Mouse (Mus musculus): ENCODE data around the gene Fgf4. TPM values are rescaled to one million over a fixed set of nuclear protein-coding genes. Genes with fewer than 3 reads are reported as not detected.

The Fgf4 gene
- polyA plus RNA-seq, 1 experiment from 2014 or later = not detected

DNA sequence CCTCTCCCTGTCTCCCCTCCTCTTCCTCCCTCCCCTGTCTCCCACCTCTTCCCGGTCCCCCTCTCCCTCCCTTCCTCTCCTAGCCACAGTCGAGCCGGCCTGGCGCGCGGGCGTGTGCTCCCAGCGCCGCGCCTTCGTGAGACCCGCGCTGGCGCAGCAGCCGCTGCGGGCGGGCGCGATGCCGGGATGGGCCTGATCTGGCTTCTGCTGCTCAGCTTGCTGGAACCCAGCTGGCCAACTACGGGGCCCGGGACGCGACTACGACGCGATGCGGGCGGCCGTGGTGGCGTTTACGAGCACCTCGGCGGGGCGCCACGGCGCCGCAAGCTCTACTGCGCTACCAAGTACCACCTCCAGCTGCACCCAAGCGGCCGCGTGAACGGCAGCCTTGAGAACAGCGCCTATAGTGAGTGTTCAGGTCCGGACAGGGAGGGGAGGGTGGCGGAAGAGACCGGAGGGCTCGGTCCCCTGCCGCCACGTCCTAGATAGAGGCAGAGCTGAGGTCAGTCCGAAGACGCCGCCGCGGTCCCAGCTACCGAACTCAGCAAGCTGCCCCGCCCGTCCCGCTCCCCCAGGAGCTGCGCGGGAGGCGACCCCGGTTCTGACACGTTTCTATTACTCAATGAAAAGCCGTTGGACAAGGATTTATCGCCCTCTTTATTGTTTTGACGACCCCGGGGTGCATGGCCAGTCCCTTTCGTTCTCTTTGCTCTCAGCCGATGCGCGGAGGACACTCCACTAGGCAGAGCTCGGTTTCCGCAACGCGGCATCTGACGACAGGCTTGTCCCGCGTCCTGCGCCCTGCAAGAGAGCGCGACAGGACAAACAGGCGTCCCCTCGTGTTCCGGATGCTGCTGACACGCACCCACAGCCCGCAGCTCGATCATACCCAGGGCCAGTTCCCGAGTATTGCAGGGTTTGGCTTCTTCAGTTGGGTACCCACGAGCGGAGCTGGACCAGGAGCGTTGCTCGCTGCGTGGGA is 8.4 kb upstream of the Fgf4 start:
- H3K27me3 ChIP-seq (ENCODE audit: control insufficient read depth, insufficient read depth, low read length) = peaks cover 86% of the 10 kb centered on the region
- peaks cover 7% of the 10 kb centered on the region; the same call in 1 of the 2 replicates for H3K4me1 ChIP-seq (ENCODE audit: control insufficient read depth, insufficient read depth, low read length)
- H3K4me2 ChIP-seq = peak overlapping the region; percentile 76
- H3K4me3 ChIP-seq (ENCODE audit: low read depth, low read length) = peak overlapping the region; percentile 42
- no peaks in the 10 kb centered on the region for H3K9me3 ChIP-seq (replicated peaks; ENCODE audit: control insufficient read depth, low read length)
- under 1% methylated on average over 93 of the region's 94 CpGs for WGBS (ENCODE audit: insufficient replicate concordance)
- H3K36me3 ChIP-seq (ENCODE audit: control insufficient read depth, insufficient read depth, low read length) = no peaks in the 10 kb centered on the region
- ATAC-seq (replicated peaks; ENCODE audit: insufficient number of reproducible peaks, low FRiP score, low TSS enrichment) = no peak
- H3K9ac ChIP-seq (ENCODE audit: low read depth, low read length) = 0 out of 2 replicates have a peak overlapping the region, but pooled peaks have one; percentile 18
- no peak overlapping the region for H3K27ac ChIP-seq (ENCODE audit: low read depth, low read length)

DNA sequence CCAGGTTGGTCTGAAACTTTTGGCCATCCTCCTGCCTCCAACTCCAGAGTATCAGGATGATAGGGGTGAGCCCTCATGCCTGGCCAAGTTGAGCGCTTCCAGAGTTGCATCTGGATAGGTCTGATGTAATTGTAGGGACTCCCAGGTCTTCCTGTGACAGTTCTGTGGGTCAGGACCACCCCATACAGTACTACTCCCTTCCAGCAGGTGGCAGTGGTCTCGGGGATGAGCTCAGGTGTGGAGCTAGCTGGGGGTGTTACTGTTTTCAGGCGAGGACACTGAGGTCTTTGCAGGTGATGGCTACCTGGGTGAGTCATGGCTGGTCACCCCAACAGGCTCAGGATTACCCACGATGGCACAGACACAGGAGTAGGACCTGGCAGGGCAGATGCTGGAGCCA is 1.0 kb upstream of the Fgf4 start:
- H3K9ac ChIP-seq (ENCODE audit: low read depth, low read length) = no peak overlapping the region
- H3K27me3 ChIP-seq (ENCODE audit: control insufficient read depth, insufficient read depth, low read length) = peaks cover 38% of the 10 kb centered on the region
- no peak overlapping the region for H3K27ac ChIP-seq (ENCODE audit: low read depth, low read length)
- H3K36me3 ChIP-seq (ENCODE audit: control insufficient read depth, insufficient read depth, low read length) = no peaks in the 10 kb centered on the region
- H3K4me3 ChIP-seq (ENCODE audit: low read depth, low read length) = no peak overlapping the region
- no peak for ATAC-seq (replicated peaks; ENCODE audit: insufficient number of reproducible peaks, low FRiP score, low TSS enrichment)
- H3K9me3 ChIP-seq (replicated peaks; ENCODE audit: control insufficient read depth, low read length) = no peaks in the 10 kb centered on the region
- no peaks in the 10 kb centered on the region for H3K4me1 ChIP-seq (ENCODE audit: control insufficient read depth, insufficient read depth, low read length)
- 10% methylated on average over 4 of the region's 4 CpGs for WGBS (ENCODE audit: insufficient replicate concordance)
- H3K4me2 ChIP-seq = no peak overlapping the region

DNA sequence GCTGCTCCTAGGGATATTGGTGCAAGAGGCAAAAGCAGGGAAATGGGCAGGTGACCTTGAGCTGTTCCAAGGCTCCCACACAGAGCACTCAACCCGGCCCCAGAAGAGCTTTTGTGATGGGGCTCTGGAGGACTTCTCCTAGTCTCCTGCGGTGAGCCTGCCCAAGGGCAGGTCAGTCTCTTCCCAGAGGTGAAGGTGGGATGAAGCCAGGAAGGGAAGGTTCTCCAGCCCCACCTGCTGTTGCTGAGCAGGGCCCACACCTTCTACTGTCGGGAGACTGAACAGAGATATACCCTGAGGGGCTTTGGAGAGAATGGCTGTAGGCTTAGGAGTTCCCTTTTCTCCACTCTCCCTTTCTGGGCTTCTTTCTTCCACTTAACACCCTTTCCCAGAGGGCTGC is 4.2 kb downstream of the Fgf4 start:
- no peaks in the 10 kb centered on the region for H3K4me1 ChIP-seq (ENCODE audit: control insufficient read depth, insufficient read depth, low read length)
- H3K27me3 ChIP-seq (ENCODE audit: control insufficient read depth, insufficient read depth, low read length) = peaks cover 17% of the 10 kb centered on the region
- no peak for ATAC-seq (replicated peaks; ENCODE audit: insufficient number of reproducible peaks, low FRiP score, low TSS enrichment)
- WGBS (ENCODE audit: insufficient replicate concordance) = 42% methylated on average over 3 of the region's 3 CpGs
- H3K36me3 ChIP-seq (ENCODE audit: control insufficient read depth, insufficient read depth, low read length) = no peaks in the 10 kb centered on the region
- H3K9me3 ChIP-seq (replicated peaks; ENCODE audit: control insufficient read depth, low read length) = no peaks in the 10 kb centered on the region
- no peak overlapping the region for H3K27ac ChIP-seq (ENCODE audit: low read depth, low read length)
- no peak overlapping the region for H3K9ac ChIP-seq (ENCODE audit: low read depth, low read length)
- H3K4me2 ChIP-seq = no peak overlapping the region
- no peak overlapping the region for H3K4me3 ChIP-seq (ENCODE audit: low read depth, low read length)

DNA sequence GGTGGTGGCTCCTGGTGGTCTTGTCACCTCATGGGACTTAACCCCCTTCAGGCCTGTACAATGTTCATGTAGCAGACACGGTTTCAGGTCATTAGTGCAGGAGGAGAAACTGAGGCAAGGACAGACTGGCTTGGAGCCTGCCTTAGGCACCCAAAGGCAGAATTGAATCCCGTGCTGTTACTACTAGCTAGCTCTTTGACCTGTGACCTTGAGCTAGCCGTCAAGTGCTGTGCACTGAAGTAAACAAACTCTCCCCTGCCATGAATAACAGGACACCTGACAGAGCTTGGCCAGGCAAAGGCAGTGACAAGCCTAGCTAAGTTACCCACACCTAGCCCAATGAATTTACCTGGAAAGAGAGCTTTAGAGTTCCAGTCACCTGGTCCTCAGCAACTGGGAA is 7.8 kb downstream of the Fgf4 start:
- no peak overlapping the region for H3K4me3 ChIP-seq (ENCODE audit: low read depth, low read length)
- no peak overlapping the region for H3K4me2 ChIP-seq
- no peaks in the 10 kb centered on the region for H3K9me3 ChIP-seq (replicated peaks; ENCODE audit: control insufficient read depth, low read length)
- 50% methylated on average over 3 of the region's 3 CpGs for WGBS (ENCODE audit: insufficient replicate concordance)
- no peak for ATAC-seq (replicated peaks; ENCODE audit: insufficient number of reproducible peaks, low FRiP score, low TSS enrichment)
- no peaks in the 10 kb centered on the region for H3K36me3 ChIP-seq (ENCODE audit: control insufficient read depth, insufficient read depth, low read length)
- no peak overlapping the region for H3K9ac ChIP-seq (ENCODE audit: low read depth, low read length)
- H3K27ac ChIP-seq (ENCODE audit: low read depth, low read length) = no peak overlapping the region
- peaks cover 29% of the 10 kb centered on the region for H3K27me3 ChIP-seq (ENCODE audit: control insufficient read depth, insufficient read depth, low read length)
- no peaks in the 10 kb centered on the region for H3K4me1 ChIP-seq (ENCODE audit: control insufficient read depth, insufficient read depth, low read length)

DNA sequence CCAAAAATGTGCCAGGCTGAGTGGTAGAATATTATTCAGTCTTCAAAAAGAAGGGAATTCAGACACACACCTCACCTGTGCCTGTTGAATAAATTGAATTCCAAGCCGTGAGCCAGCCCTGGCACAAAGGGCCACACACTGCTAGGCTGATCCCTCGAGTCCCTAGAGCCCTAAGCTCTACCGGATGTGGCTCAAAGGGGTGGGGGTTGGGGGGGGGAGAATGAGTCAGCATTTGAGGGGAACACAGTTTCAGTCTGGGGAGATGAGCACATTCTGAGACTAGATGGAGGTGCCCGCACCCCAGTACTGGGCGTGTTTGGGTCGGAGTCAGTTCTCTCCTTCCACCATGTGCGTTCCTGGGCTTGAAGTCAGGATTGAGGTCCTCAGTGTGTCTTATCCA is 10.0 kb downstream of the Fgf4 start:
- H3K4me3 ChIP-seq (ENCODE audit: low read depth, low read length) = no peak overlapping the region
- H3K4me1 ChIP-seq (ENCODE audit: control insufficient read depth, insufficient read depth, low read length) = peaks cover 7% of the 10 kb centered on the region
- H3K27ac ChIP-seq (ENCODE audit: low read depth, low read length) = no peak overlapping the region
- H3K4me2 ChIP-seq = no peak overlapping the region
- no peak for ATAC-seq (replicated peaks; ENCODE audit: insufficient number of reproducible peaks, low FRiP score, low TSS enrichment)
- H3K27me3 ChIP-seq (ENCODE audit: control insufficient read depth, insufficient read depth, low read length) = peaks cover 40% of the 10 kb centered on the region
- no peaks in the 10 kb centered on the region for H3K9me3 ChIP-seq (replicated peaks; ENCODE audit: control insufficient read depth, low read length)
- WGBS (ENCODE audit: insufficient replicate concordance) = 82% methylated on average over 7 of the region's 7 CpGs
- no peak overlapping the region for H3K9ac ChIP-seq (ENCODE audit: low read depth, low read length)
- H3K36me3 ChIP-seq (ENCODE audit: control insufficient read depth, insufficient read depth, low read length) = no peaks in the 10 kb centered on the region

DNA sequence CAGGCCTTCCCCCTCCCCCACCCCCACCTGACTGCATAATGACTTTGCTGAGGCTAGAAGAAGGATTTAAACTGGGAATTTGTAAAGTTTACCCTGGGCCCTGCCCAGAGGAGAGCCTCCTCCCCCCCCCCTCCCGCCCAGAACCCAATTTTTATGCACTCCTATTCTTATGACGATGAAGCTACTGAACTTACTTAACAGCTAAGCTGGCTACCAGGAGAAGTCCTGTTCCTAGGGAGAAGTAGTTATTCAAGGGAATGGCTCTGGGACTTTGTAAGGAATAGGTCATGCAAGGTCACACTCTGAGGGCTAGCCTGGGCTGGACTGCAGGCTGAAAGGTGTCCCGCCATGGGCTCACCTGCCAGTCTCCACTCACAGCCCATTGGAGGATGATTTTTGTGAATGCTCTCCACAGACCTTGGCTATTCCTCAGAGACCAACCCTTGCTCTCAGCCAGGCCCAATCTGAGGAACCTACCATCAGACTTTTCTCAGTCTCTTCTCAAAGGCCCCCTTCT is 10.7 kb downstream of the Fgf4 start:
- WGBS (ENCODE audit: insufficient replicate concordance) = 60% methylated on average over 3 of the region's 3 CpGs
- Histone ChIP-seq H3K9me3 (replicated peaks; ENCODE audit: control insufficient read depth, low read length) (no peaks in the 10 kb centered on the region), H3K4me1 (ENCODE audit: control insufficient read depth, insufficient read depth, low read length) (peaks cover 8% of the 10 kb centered on the region), H3K27me3 (ENCODE audit: control insufficient read depth, insufficient read depth, low read length) (peaks cover 47% of the 10 kb centered on the region), H3K27ac (ENCODE audit: low read depth, low read length) (no peak overlapping the region), H3K36me3 (ENCODE audit: control insufficient read depth, insufficient read depth, low read length) (no peaks in the 10 kb centered on the region), H3K9ac (ENCODE audit: low read depth, low read length) (no peak overlapping the region), H3K4me3 (ENCODE audit: low read depth, low read length) (no peak overlapping the region), H3K4me2 (no peak overlapping the region)
- no peak for ATAC-seq (replicated peaks; ENCODE audit: insufficient number of reproducible peaks, low FRiP score, low TSS enrichment)

DNA sequence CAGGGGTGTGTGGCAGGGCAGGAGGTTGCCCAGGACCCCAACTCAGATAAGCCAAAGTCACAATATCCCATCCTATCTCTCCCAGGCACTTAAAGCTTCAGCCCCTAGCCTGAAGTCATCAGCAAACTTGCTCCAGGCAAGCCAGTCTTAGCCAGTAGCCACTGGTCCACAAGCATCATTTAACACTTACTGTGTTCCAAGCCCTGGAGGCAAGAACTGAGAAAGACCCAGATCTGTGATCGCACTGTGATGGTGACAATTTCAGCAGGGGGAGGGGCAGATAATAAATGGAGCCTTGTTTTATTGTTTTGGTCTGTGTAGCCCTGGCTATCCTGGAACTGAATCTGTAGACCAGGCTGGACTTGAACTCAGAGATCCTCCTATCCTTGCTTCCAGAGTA is 11.5 kb downstream of the Fgf4 start:
- Histone ChIP-seq H3K36me3 (ENCODE audit: control insufficient read depth, insufficient read depth, low read length) (no peaks in the 10 kb centered on the region), H3K9ac (ENCODE audit: low read depth, low read length) (no peak overlapping the region), H3K4me3 (ENCODE audit: low read depth, low read length) (no peak overlapping the region), H3K4me2 (no peak overlapping the region), H3K9me3 (replicated peaks; ENCODE audit: control insufficient read depth, low read length) (no peaks in the 10 kb centered on the region), H3K27me3 (ENCODE audit: control insufficient read depth, insufficient read depth, low read length) (peaks cover 54% of the 10 kb centered on the region), H3K4me1 (ENCODE audit: control insufficient read depth, insufficient read depth, low read length) (peaks cover 8% of the 10 kb centered on the region), H3K27ac (ENCODE audit: low read depth, low read length) (no peak overlapping the region)
- 91% methylated on average over 1 of the region's 1 CpGs for WGBS (ENCODE audit: insufficient replicate concordance)
- no peak for ATAC-seq (replicated peaks; ENCODE audit: insufficient number of reproducible peaks, low FRiP score, low TSS enrichment)

DNA sequence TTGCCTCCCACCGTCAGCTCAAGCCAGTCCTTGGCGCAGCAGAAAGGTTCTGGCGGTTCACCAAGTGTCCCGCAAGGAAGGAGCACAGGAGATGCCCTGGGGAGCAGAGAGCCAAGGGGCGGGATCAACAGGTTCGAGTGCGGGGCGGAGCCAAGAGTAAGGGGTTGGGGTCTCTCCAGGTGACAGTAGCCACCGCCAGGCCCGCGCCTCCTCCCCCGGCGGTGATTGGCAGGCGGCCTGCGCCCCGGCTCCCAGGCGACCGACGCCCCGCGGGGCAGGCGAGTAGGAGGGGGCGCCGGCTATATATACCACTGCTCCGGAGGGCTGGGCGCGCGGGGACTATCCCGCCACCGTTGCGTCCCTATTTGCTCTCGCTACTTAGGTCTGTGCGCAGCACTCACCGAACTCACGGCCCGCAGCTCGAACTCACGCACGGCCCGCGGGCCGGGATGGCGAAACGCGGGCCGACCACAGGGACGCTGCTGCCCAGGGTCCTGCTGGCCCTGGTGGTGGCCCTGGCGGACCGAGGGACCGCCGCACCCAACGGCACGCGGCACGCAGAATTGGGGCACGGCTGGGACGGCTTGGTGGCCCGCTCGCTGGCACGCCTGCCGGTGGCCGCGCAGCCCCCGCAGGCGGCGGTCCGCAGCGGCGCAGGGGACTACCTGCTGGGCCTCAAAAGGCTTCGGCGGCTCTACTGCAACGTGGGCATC is 14.0 kb downstream of the Fgf4 start:
- Histone ChIP-seq H3K4me2 (peak overlapping the region; percentile 40), H3K9me3 (replicated peaks; ENCODE audit: control insufficient read depth, low read length) (no peaks in the 10 kb centered on the region), H3K27ac (ENCODE audit: low read depth, low read length) (no peak overlapping the region), H3K27me3 (ENCODE audit: control insufficient read depth, insufficient read depth, low read length) (peaks cover 78% of the 10 kb centered on the region), H3K4me1 (ENCODE audit: control insufficient read depth, insufficient read depth, low read length) (peaks cover 8% of the 10 kb centered on the region), H3K4me3 (ENCODE audit: low read depth, low read length) (peak overlapping the region; percentile 31), H3K36me3 (ENCODE audit: control insufficient read depth, insufficient read depth, low read length) (no peaks in the 10 kb centered on the region), H3K9ac (ENCODE audit: low read depth, low read length) (no peak overlapping the region)
- ATAC-seq (replicated peaks; ENCODE audit: insufficient number of reproducible peaks, low FRiP score, low TSS enrichment) = no peak
- WGBS (ENCODE audit: insufficient replicate concordance) = under 1% methylated on average over 68 of the region's 72 CpGs
